Mouse (Mus musculus): Measurements from ENCODE around the gene Prokr2. TPM values are rescaled to one million over a fixed set of nuclear protein-coding genes. Genes with fewer than 3 reads are reported as not detected.
"Not testable (repeated sequence)": the region's sequence is repeated elsewhere in the genome, so short reads cannot be mapped to it uniquely, and the experiment has no call there.

Gene Prokr2
- polyA plus RNA-seq, 1 experiment: not detected

- no peak for TF ChIP-seq SRF (IDR thresholded peaks at IDR 0.05; ENCODE audit: control insufficient read depth, insufficient read length, low read depth)
- no peak for TF ChIP-seq MAX (IDR thresholded peaks at IDR 0.05; ENCODE audit: low read depth)
- TF ChIP-seq TCF3 (IDR thresholded peaks at IDR 0.05; ENCODE audit: insufficient read length, low read depth): no peak
- TF ChIP-seq TCF12 (IDR thresholded peaks at IDR 0.05; ENCODE audit: insufficient read depth, poor library complexity, severe bottlenecking): no peak
- TF ChIP-seq MYOG (IDR thresholded peaks at IDR 0.05; ENCODE audit: control insufficient read depth in 1 of 3, insufficient read depth in 1 of 3, insufficient read length in 2 of 3, low read depth in 2 of 3): no peak
- TF ChIP-seq USF1 (IDR thresholded peaks at IDR 0.05; ENCODE audit: low read depth): no peak
- no peak for TF ChIP-seq POLR2AphosphoS2 (IDR thresholded peaks at IDR 0.05; ENCODE audit: insufficient read length, low read depth)
- no peak for TF ChIP-seq MYOD1 (IDR thresholded peaks at IDR 0.05; ENCODE audit: control insufficient read depth in 1 of 3, insufficient read length in 2 of 3, low read depth in 2 of 3)
- no peak for TF ChIP-seq POLR2A (IDR thresholded peaks at IDR 0.05; ENCODE audit: insufficient read length, low read depth)
- TF ChIP-seq E2F4 (IDR thresholded peaks at IDR 0.05; ENCODE audit: insufficient read depth): no peak
- no peak for TF ChIP-seq CEBPB (IDR thresholded peaks at IDR 0.05; ENCODE audit: insufficient read depth, poor library complexity, severe bottlenecking)
- H3K36me3 ChIP-seq (ENCODE audit: control insufficient read depth, insufficient read depth): peaks cover 42% of the 10 kb centered on the region
- no peak overlapping the region for H3K4me2 ChIP-seq (ENCODE audit: low read depth)
- no peak overlapping the region for H3K4me3 ChIP-seq
- no peaks in the 10 kb centered on the region for H3K27me3 ChIP-seq (ENCODE audit: control insufficient read depth, insufficient read depth, insufficient read length)
- H3ac ChIP-seq (ENCODE audit: control insufficient read depth, insufficient read length): no peak overlapping the region
- no peaks in the 10 kb centered on the region for H3K79me2 ChIP-seq (ENCODE audit: control insufficient read depth, insufficient read depth)
These were observed 87.0 kb downstream of the Prokr2 start for GRCm38 (mm10) chr2:132298250-132298649.

GRCm38 (mm10) chr2:132293694-132294450, 91.4 kb downstream of the Prokr2 start:
- no peak overlapping the region for H3K4me3 ChIP-seq
- H3K79me2 ChIP-seq (ENCODE audit: control insufficient read depth, insufficient read depth): peaks cover 2% of the 10 kb centered on the region
- TF ChIP-seq MYOD1 (IDR thresholded peaks at IDR 0.05; ENCODE audit: control insufficient read depth in 1 of 3, insufficient read length in 2 of 3, low read depth in 2 of 3) (peak in 2 of 3 experiments; percentile 12 to 56), MAX (IDR thresholded peaks at IDR 0.05; ENCODE audit: low read depth) (no peak), MYOG (IDR thresholded peaks at IDR 0.05; ENCODE audit: control insufficient read depth in 1 of 3, insufficient read depth in 1 of 3, insufficient read length in 2 of 3, low read depth in 2 of 3) (peak in 2 of 3 experiments; percentile 47 to 60), TCF12 (IDR thresholded peaks at IDR 0.05; ENCODE audit: insufficient read depth, poor library complexity, severe bottlenecking) (peak; percentile 21), TCF3 (IDR thresholded peaks at IDR 0.05; ENCODE audit: insufficient read length, low read depth) (peak; percentile 16)
- H3K27me3 ChIP-seq (ENCODE audit: control insufficient read depth, insufficient read depth, insufficient read length): no peaks in the 10 kb centered on the region
- H3K36me3 ChIP-seq (ENCODE audit: control insufficient read depth, insufficient read depth): peaks cover 21% of the 10 kb centered on the region
- no peak overlapping the region for H3K4me2 ChIP-seq (ENCODE audit: low read depth)
- H3ac ChIP-seq (ENCODE audit: control insufficient read depth, insufficient read length): no peak overlapping the region

- H3K4me2 ChIP-seq (ENCODE audit: low read depth): no peak overlapping the region
These were observed 93.2 kb downstream of the Prokr2 start for GRCm38 (mm10) chr2:132292083-132292482.

GRCm38 (mm10) chr2:132291265-132291664, 94.0 kb downstream of the Prokr2 start:
- Histone ChIP-seq H3K4me2 (ENCODE audit: low read depth) (peak overlapping the region; percentile 40), H3K4me3 (no peak overlapping the region), H3ac (ENCODE audit: control insufficient read depth, insufficient read length) (no peak overlapping the region), H3K36me3 (ENCODE audit: control insufficient read depth, insufficient read depth) (peaks cover 16% of the 10 kb centered on the region), H3K79me2 (ENCODE audit: control insufficient read depth, insufficient read depth) (peaks cover 18% of the 10 kb centered on the region), H3K27me3 (ENCODE audit: control insufficient read depth, insufficient read depth, insufficient read length) (no peaks in the 10 kb centered on the region)
- no peak for TF ChIP-seq E2F4 (IDR thresholded peaks at IDR 0.05; ENCODE audit: insufficient read depth)
- TF ChIP-seq MYOG (IDR thresholded peaks at IDR 0.05; ENCODE audit: control insufficient read depth in 1 of 3, insufficient read depth in 1 of 3, insufficient read length in 2 of 3, low read depth in 2 of 3): peak in 2 of 3 experiments; percentile 30 to 40
- peak in 2 of 3 experiments; percentile 22 to 53 for TF ChIP-seq MYOD1 (IDR thresholded peaks at IDR 0.05; ENCODE audit: control insufficient read depth in 1 of 3, insufficient read length in 2 of 3, low read depth in 2 of 3)

More at GRCm38 (mm10) chr2:132292083-132292482, 93.2 kb downstream of the Prokr2 start:
- TF ChIP-seq E2F4 (IDR thresholded peaks at IDR 0.05; ENCODE audit: insufficient read depth): no peak
- no peak for TF ChIP-seq USF1 (IDR thresholded peaks at IDR 0.05; ENCODE audit: low read depth)
- no peak for TF ChIP-seq POLR2AphosphoS2 (IDR thresholded peaks at IDR 0.05; ENCODE audit: insufficient read length, low read depth)
- peak in 1 of 3 experiments; percentile 46 for TF ChIP-seq MYOD1 (IDR thresholded peaks at IDR 0.05; ENCODE audit: control insufficient read depth in 1 of 3, insufficient read length in 2 of 3, low read depth in 2 of 3)
- no peak for TF ChIP-seq POLR2A (IDR thresholded peaks at IDR 0.05; ENCODE audit: insufficient read length, low read depth)
- TF ChIP-seq MYOG (IDR thresholded peaks at IDR 0.05; ENCODE audit: control insufficient read depth in 1 of 3, insufficient read depth in 1 of 3, insufficient read length in 2 of 3, low read depth in 2 of 3): no peak
- no peak for TF ChIP-seq SRF (IDR thresholded peaks at IDR 0.05; ENCODE audit: control insufficient read depth, insufficient read length, low read depth)
- H3K27me3 ChIP-seq (ENCODE audit: control insufficient read depth, insufficient read depth, insufficient read length): no peaks in the 10 kb centered on the region
- no peak overlapping the region for H3ac ChIP-seq (ENCODE audit: control insufficient read depth, insufficient read length)
- H3K36me3 ChIP-seq (ENCODE audit: control insufficient read depth, insufficient read depth): peaks cover 17% of the 10 kb centered on the region
- peaks cover 18% of the 10 kb centered on the region for H3K79me2 ChIP-seq (ENCODE audit: control insufficient read depth, insufficient read depth)
- H3K4me3 ChIP-seq: no peak overlapping the region

GRCm38 (mm10) chr2:132290808-132291207, 94.4 kb downstream of the Prokr2 start:
- Histone ChIP-seq H3ac (ENCODE audit: control insufficient read depth, insufficient read length) (no peak overlapping the region), H3K4me2 (ENCODE audit: low read depth) (peak overlapping the region; percentile 40), H3K79me2 (ENCODE audit: control insufficient read depth, insufficient read depth) (peaks cover 18% of the 10 kb centered on the region), H3K4me3 (no peak overlapping the region), H3K27me3 (ENCODE audit: control insufficient read depth, insufficient read depth, insufficient read length) (no peaks in the 10 kb centered on the region), H3K36me3 (ENCODE audit: control insufficient read depth, insufficient read depth) (peaks cover 12% of the 10 kb centered on the region)
- TF ChIP-seq MYOD1 (IDR thresholded peaks at IDR 0.05; ENCODE audit: control insufficient read depth in 1 of 3, insufficient read length in 2 of 3, low read depth in 2 of 3): peak in 2 of 3 experiments; percentile 34 to 82
- peak in 2 of 3 experiments; percentile 69 to 71 for TF ChIP-seq MYOG (IDR thresholded peaks at IDR 0.05; ENCODE audit: control insufficient read depth in 1 of 3, insufficient read depth in 1 of 3, insufficient read length in 2 of 3, low read depth in 2 of 3)
- TF ChIP-seq SRF (IDR thresholded peaks at IDR 0.05; ENCODE audit: control insufficient read depth, insufficient read length, low read depth): no peak

- not testable (repeated sequence) for H3K4me2 ChIP-seq (ENCODE audit: low read depth); H3K27me3 ChIP-seq (ENCODE audit: control insufficient read depth, insufficient read depth, insufficient read length); H3K4me3 ChIP-seq; H3ac ChIP-seq (ENCODE audit: control insufficient read depth, insufficient read length); H3K36me3 ChIP-seq (ENCODE audit: control insufficient read depth, insufficient read depth)
- H3K79me2 ChIP-seq (ENCODE audit: control insufficient read depth, insufficient read depth): peaks cover 24% of the 10 kb centered on the region
These were observed 96.0 kb downstream of the Prokr2 start for GRCm38 (mm10) chr2:132289213-132289612.

Measured in myocyte (in vitro differentiated cells).